Mouse (Mus musculus) heart, postnatal 0 days (tissue): ENCODE data around the gene Apopt1. TPM values are rescaled to one million over a fixed set of nuclear protein-coding genes. Genes with fewer than 3 reads are reported as not detected.
"Not testable (repeated sequence)": the region's sequence is repeated elsewhere in the genome, so short reads cannot be mapped to it uniquely, and the experiment has no call there.

Source experiments
- ATAC-seq: fragments of 200-750 bp; cut with Nextera tagmentation; 2 replicates; pipeline ENCODE4 v1.8.0; 2017; ENCODE audit warnings: low read depth, moderate number of reproducible peaks, moderate library complexity; ENCODE audit not compliant: insufficient read depth
- DNase-seq: peaks from one replicate; pipeline ENCODE4 v3.0.0-alpha.2; 2016; ENCODE audit warnings: low spot score
- H3K27ac ChIP-seq: fragments of 300-500 bp; sonication (generic); 2 replicates; pipeline ENCODE4 v1.5.1; 2014; ENCODE audit warnings: low read depth, mild to moderate bottlenecking
- H3K27me3 ChIP-seq: fragments of 300-500 bp; sonication (generic); 2 replicates; pipeline ENCODE4 v1.6.1; 2014; ENCODE audit warnings: low read length, mixed read lengths; ENCODE audit not compliant: control insufficient read depth, insufficient read depth
- H3K36me3 ChIP-seq: fragments of 300-500 bp; sonication (generic); replicated peaks from 2 replicates; pipeline ENCODE4 v1.6.1; 2014; ENCODE audit warnings: low read length, mixed read lengths; ENCODE audit not compliant: control insufficient read depth, insufficient read depth
- H3K4me1 ChIP-seq: fragments of 300-500 bp; sonication (generic); 2 replicates; pipeline ENCODE4 v1.6.1; 2014; ENCODE audit warnings: antibody characterized with exemption; ENCODE audit not compliant: control insufficient read depth, insufficient read depth
- H3K4me2 ChIP-seq: fragments of 300-500 bp; sonication (generic); 2 replicates; pipeline ENCODE4 v1.6.1; 2014; ENCODE audit warnings: low read depth, mild to moderate bottlenecking, low read length, moderate library complexity
- H3K4me3 ChIP-seq: fragments of 300-500 bp; sonication (generic); 2 replicates; pipeline ENCODE4 v1.5.1; 2014; ENCODE audit warnings: low read depth, low read length
- H3K9ac ChIP-seq: fragments of 300-500 bp; sonication (generic); replicated peaks from 2 replicates; pipeline ENCODE4 v1.6.1; 2014; ENCODE audit warnings: low read depth, low read length, mixed read lengths
- H3K9me3 ChIP-seq: fragments of 300-500 bp; sonication (generic); replicated peaks from 2 replicates; pipeline ENCODE4 v1.6.1; 2016; ENCODE audit warnings: low read length; ENCODE audit not compliant: control insufficient read depth
- CTCF ChIP-seq: IDR thresholded peaks from 2 replicates; pipeline ENCODE4 v1.5.1; 2016; ENCODE audit warnings: antibody characterized with exemption, control low read depth, low read depth
- EP300 ChIP-seq: IDR thresholded peaks from 2 replicates; pipeline ENCODE4 v1.6.1; 2016; ENCODE audit warnings: antibody characterized with exemption, low read depth
- WGBS: fragments of 180-500 bp; shearing (Covaris S2); extraction: QIAGEN DNeasy Blood & Tissue Kit; methylation state at CpG from one replicate; pipeline ENCODE4 v1.1.7; 2014; 5-methylcytosine and 5-hydroxymethylcytosine counted together
- polyA plus RNA-seq: library from polyadenylated mRNA; unstranded; fragments of >200 nt; fragmentation: Nextera tagmentation; extraction: Ambion mirVana; gene quantifications from 2 replicates; pipeline ENCODE4 v1.2.1, GENCODE M21; 2015
- total RNA-seq: library from RNA; depleted of rRNA; stranded (reverse); fragments of >200 nt; gene quantifications from 2 replicates; pipeline ENCODE4 v1.2.3, GENCODE M21; 2014; ENCODE audit warnings: low replicate concordance

Gene Apopt1
- total and polyA plus RNA-seq, 2 experiments from 2014 or later, result 18.5 to 58.9 TPM

DNA sequence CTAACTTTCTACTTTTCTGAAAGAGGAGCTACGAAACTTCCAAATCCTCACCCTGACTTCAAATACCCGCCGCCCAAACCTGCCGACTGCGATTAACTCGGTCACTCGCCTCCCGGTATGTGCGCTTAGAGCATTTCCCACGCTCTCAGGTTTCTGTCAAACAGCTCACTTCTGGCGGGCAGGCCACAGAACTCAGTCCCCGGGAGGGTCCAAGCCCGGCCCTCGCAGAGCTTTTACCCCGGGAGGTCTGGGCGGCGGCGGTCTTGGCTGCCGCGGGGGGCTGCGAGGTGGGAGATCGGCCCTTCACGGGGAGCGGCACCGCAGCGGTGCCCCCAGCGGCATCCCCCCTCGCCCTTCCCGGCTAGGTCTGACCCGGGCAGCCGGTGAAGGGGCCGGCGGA lies 585 bp upstream of the Apopt1 start:
- Histone ChIP-seq H3K4me2 (peak overlapping the region; percentile 85), H3K27me3 (no peaks in the 10 kb centered on the region), H3K27ac (peak overlapping the region; percentile 87), H3K9me3 (no peaks in the 10 kb centered on the region), H3K9ac (peak overlapping the region; percentile 89), H3K4me3 (peak overlapping the region; percentile 96), H3K36me3 (peaks cover 31% of the 10 kb centered on the region), H3K4me1 (peaks cover 15% of the 10 kb centered on the region)
- no peak for TF ChIP-seq CTCF
- TF ChIP-seq EP300, result no peak
- WGBS, result under 1% methylated on average over 33 of the region's 33 CpGs
- DNase-seq (no peak), ATAC-seq (no peak; the same call in none of the 2 replicates)

DNA sequence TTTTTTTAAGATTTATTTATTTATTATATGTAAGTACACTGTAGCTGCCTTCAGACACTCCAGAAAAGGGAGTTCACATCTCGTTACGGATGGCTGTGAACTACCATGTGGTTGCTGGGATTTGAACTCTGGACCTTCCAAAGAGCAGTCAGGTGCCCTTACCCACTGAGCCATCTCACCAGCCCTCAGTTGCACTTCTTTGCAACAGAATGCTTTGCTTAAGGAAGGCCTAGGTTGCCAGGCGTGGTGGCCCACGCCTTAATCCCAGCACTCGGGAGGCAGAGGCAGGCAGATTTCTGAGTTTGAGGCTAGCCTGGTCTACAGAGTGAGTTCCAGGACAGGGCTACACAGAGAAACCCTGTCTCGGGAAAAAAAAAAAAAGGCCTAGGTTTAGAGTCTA lies 819 bp downstream of the Apopt1 start:
- 70% methylated on average over 6 of the region's 6 CpGs for WGBS
- H3K9me3 ChIP-seq, H3K27me3 ChIP-seq, H3K9ac ChIP-seq, ATAC-seq, H3K27ac ChIP-seq, DNase-seq: not testable (repeated sequence)
- Histone ChIP-seq H3K36me3 (peaks cover 26% of the 10 kb centered on the region), H3K4me1 (peaks cover 15% of the 10 kb centered on the region), H3K4me2 (peak overlapping the region; percentile 85), H3K4me3 (peak overlapping the region; percentile 96; the same call in 1 of the 2 replicates)

DNA sequence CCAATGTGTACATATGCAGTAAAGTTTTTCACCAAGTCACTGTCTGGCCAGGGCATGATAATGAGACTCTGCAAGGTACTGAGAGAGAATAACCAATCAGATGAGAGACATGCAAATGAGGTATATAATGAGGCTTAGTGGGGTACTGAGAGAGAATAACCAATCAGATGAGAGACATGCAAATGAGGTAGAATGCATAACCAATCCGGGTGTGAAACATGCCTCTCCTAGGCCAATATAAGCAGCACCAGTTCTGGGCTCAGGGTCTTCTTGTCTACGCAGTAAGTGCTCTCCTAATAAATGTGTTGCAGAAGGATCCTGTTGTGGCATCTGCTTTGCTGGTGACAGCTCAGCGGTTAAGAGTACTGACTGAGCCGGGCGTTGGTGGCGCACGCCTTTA lies 3.4 kb downstream of the Apopt1 start:
- no peaks in the 10 kb centered on the region for H3K27me3 ChIP-seq
- TF ChIP-seq CTCF (no peak), EP300 (no peak)
- ATAC-seq (no peak), DNase-seq (no peak)
- H3K4me3 ChIP-seq, result no peak overlapping the region
- H3K9ac ChIP-seq, result no peak overlapping the region
- 95% methylated on average over 7 of the region's 7 CpGs for WGBS
- H3K27ac ChIP-seq, result no peak overlapping the region
- no peak overlapping the region for H3K4me2 ChIP-seq
- H3K4me1 ChIP-seq, result peaks cover 14% of the 10 kb centered on the region
- peaks cover under 1% of the 10 kb centered on the region; the same call in 1 of the 2 replicates for H3K36me3 ChIP-seq
- no peaks in the 10 kb centered on the region for H3K9me3 ChIP-seq

DNA sequence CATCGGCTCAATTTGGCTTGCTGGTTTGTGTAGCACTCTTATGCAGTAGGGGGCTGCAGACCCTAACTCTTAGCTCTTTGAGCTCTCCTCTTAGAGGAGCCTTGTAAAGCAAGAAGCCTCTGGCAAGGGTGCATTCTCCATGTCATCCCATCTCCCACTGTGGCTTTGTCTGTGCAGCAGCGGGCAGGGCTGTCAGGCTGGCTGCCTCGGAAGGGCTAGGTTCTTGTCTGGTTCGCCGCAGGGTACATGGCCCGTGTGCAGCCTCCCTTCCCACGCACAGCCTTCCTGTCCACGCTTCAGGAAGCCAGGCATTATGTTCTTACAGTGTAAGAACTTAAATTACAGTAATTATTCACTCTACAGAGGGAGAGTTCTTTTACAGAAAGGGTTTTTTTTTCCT lies 5.6 kb downstream of the Apopt1 start:
- Histone ChIP-seq H3K9me3 (no peaks in the 10 kb centered on the region), H3K4me1 (peaks cover 5% of the 10 kb centered on the region), H3K27ac (no peak overlapping the region), H3K36me3 (no peaks in the 10 kb centered on the region), H3K4me3 (no peak overlapping the region), H3K9ac (no peak overlapping the region), H3K27me3 (no peaks in the 10 kb centered on the region), H3K4me2 (no peak overlapping the region)
- ATAC-seq (no peak), DNase-seq (no peak)
- TF ChIP-seq EP300 (no peak), CTCF (no peak)
- 53% methylated on average over 8 of the region's 8 CpGs for WGBS

DNA sequence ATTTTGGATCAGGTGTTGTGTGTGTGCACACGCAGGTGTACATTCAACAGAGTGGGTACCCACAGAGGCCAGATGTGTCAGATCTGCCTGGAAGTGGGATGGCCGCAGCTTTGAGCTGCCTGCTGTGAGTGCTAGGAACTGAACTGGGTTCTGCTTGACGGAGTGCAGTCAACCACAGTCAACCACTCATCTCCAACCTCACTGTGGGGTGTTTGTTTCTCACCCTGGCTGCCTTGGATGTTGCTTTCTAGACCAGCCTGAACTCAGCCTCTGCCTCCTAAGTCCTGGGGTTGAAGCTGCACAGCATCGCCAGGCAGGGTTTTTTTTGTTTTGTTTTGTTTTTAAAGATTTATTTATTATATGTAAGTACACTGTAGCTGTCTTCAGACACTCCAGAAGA lies 7.2 kb downstream of the Apopt1 start:
- Histone ChIP-seq H3K9me3 (no peaks in the 10 kb centered on the region), H3K36me3 (peaks cover 9% of the 10 kb centered on the region; the same call in 1 of the 2 replicates), H3K4me2 (no peak overlapping the region), H3K27ac (no peak overlapping the region), H3K9ac (no peak overlapping the region), H3K4me1 (no peaks in the 10 kb centered on the region), H3K27me3 (no peaks in the 10 kb centered on the region), H3K4me3 (no peak overlapping the region)
- DNase-seq (no peak), ATAC-seq (no peak)
- WGBS, result 88% methylated on average over 4 of the region's 4 CpGs
- TF ChIP-seq CTCF (no peak), EP300 (no peak)

DNA sequence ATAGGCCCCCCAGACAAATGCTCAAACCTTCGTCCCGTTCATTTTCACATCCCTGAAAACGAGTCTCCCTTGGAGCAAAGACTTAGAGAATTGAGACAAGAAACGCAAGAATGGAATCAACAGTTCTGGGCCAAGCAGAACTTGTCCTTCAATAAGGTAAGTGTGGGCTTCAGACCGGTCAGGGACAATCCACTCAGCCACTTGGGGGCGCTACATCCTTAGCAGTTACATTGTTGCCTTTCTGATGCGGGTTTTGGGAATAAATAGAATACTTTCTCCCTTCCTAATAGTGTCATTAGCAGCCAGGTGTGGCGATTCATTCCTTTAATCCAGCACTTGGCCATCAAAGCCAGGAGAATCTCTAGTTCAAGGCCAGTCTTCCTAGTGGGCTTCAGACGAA lies 9.6 kb downstream of the Apopt1 start:
- Histone ChIP-seq H3K9ac (no peak overlapping the region), H3K9me3 (no peaks in the 10 kb centered on the region), H3K4me1 (no peaks in the 10 kb centered on the region), H3K4me3 (no peak overlapping the region), H3K27ac (no peak overlapping the region), H3K4me2 (no peak overlapping the region), H3K36me3 (peaks cover 9% of the 10 kb centered on the region; the same call in 1 of the 2 replicates), H3K27me3 (no peaks in the 10 kb centered on the region)
- 69% methylated on average over 9 of the region's 9 CpGs for WGBS
- TF ChIP-seq CTCF (peak; percentile 63), EP300 (no peak)
- DNase-seq, result no peak
- ATAC-seq, result no peak
